Mouse (Mus musculus): ENCODE results near the gene Meis3.

DNA sequence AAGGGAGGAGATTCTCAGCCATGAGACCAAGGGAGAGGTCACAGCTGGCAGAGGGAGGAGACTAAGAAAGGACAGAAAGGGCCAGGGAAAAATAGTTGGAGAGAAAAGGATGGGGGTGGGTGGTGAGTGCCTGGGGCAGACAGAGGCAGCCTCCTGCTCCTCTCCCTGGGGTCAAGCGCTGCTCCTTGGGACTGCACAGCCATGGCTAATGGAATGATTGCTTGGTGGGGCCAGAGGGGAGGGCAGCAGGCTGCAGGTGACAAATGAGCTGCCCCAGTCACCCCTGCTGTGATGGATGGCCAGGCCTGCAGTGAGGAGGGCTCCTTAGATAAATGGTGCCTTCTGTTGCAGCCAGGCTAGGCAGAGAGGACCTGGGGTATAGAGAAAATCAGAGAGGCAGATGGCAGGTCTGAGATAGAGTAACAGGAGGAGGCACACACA lies 2.7 kb upstream of the Meis3 start:
- TF ChIP-seq POLR2A (IDR thresholded peaks at IDR 0.05; ENCODE audit: extremely low read depth, insufficient read depth, low read length) (no peak), CTCF (IDR thresholded peaks at IDR 0.05; ENCODE audit: extremely low read depth, insufficient read depth, low read length) (no peak)
